In the genomic region with DNA sequence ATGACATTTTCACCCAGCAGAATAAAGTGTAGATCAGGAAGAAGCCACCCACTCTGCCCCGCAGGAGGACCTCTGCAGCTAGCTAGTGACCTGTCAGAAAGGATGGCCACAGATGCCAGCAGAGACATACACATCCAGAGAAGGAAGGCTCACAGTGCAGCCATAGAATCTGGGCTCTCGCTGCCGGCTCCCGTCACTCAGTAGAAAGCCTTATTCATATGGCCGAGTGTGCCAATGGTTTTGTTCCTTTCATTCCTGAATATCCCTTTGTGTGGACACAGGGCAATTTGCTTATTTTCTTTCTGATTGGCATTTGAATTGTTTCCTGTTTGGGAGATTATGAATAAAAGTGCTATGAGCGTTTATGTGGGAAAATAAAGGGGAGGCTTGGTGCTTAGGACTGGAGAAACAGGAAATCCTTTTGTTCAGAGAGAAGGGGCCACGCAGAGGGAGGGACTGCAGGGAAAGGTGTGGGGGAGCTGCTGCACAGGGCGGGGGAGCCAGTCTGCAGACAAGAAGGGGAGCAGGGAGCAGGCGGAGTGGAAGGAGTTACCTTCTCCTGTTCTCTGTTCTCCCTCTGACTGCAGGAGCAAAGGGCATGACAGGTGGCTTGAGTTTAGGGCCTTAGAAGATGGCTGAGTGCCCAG, we compare ENCODE assay signal across 14 mouse cellular contexts. TPM values are rescaled to one million over a fixed set of nuclear protein-coding genes. Genes with fewer than 3 reads are reported as not detected.
A peak's percentile ranks its signal among the peaks of the same experiment; 100 is the strongest.
DNase-seq lines count a peak whose midpoint lies in the region; ATAC-seq lines count a peak whose summit lies in the region.
"Had no signal": no experiment of that assay in that cellular context is flagged by ENCODE, and none has a peak within 500 bp of the region (broad histone marks: within the 10 kb centered on the region; RNA-seq: fewer than 3 reads in every experiment).

No protein-coding gene starts in this region.

- no peaks in the 10 kb centered on the region for H3K9me3 ChIP-seq in forebrain, embryonic 13.5 days (replicated peaks)
- H3K9me3 ChIP-seq in midbrain, embryonic 15.5 days, result no peaks in the 10 kb centered on the region
- H3K9me3 ChIP-seq: G1E; liver, embryonic 13.5 days had no signal

- H3K27ac ChIP-seq in forebrain, embryonic 13.5 days, result peak overlapping the region; percentile 68
- peak overlapping the region; percentile 65 for H3K27ac ChIP-seq in midbrain, embryonic 15.5 days
- H3K27ac ChIP-seq: liver, embryonic 13.5 days had no signal

- no peaks in the 10 kb centered on the region for H3K27me3 ChIP-seq in forebrain, embryonic 13.5 days
- no peaks in the 10 kb centered on the region for H3K27me3 ChIP-seq in midbrain, embryonic 15.5 days (replicated peaks)
- H3K27me3 ChIP-seq: liver, embryonic 13.5 days had no signal

- H3K4me3 ChIP-seq in forebrain, embryonic 13.5 days, result no peak overlapping the region
- no peak overlapping the region for H3K4me3 ChIP-seq in midbrain, embryonic 15.5 days
- H3K4me3 ChIP-seq: liver, embryonic 13.5 days had no signal

- peak; percentile 31; the same call in 1 of the 2 replicates for ATAC-seq in frontal cortex, adult (ENCODE audit: low TSS enrichment)
- ATAC-seq in forebrain, embryonic 13.5 days, result peak; percentile 50; the same call in 1 of the 2 replicates
- ATAC-seq in midbrain, embryonic 15.5 days (replicated peaks), result no peak

- 9% methylated on average over 9 of the region's 9 CpGs for WGBS in forebrain, embryonic 13.5 days
- 20% methylated on average over 9 of the region's 9 CpGs for whole genome bisulfite sequencing in midbrain, embryonic 15.5 days

- 0 out of 2 replicates have a peak overlapping the region, but pooled peaks have one; percentile 10 for H3K9ac ChIP-seq in forebrain, embryonic 13.5 days
- no peak overlapping the region for H3K9ac ChIP-seq in midbrain, embryonic 15.5 days
- H3K9ac ChIP-seq: liver, embryonic 13.5 days had no signal

- DNase-seq in frontal cortex, postnatal 25 days (ENCODE audit: low spot score in 2 of 2), result no peak
- peak; percentile 45 for DNase-seq in layer of hippocampus, adult 11-12 months (ENCODE audit: low spot score)
- DNase-seq in layer of hippocampus, postnatal 25 days (ENCODE audit: extremely low spot score in 1 of 2, low spot score in 1 of 2), result no peak
- DNase-seq in urinary bladder, postnatal 4 days (ENCODE audit: low spot score in 2 of 2), result no peak
- DNase-seq in lung, postnatal 4 days, result no peak
- DNase-seq: cerebellum, adult 9-10 months; liver, embryonic 13.5 days had no signal

- peaks cover 12% of the 10 kb centered on the region for H3K4me1 ChIP-seq in forebrain, embryonic 13.5 days
- H3K4me1 ChIP-seq in midbrain, embryonic 15.5 days, result no peaks in the 10 kb centered on the region

- H3K36me3 ChIP-seq in forebrain, embryonic 13.5 days (ENCODE audit: poor library complexity, severe bottlenecking), result peaks cover 42% of the 10 kb centered on the region
- peaks cover 10% of the 10 kb centered on the region; the same call in 1 of the 2 replicates for H3K36me3 ChIP-seq in midbrain, embryonic 15.5 days (replicated peaks)

- H3K4me2 ChIP-seq in forebrain, embryonic 13.5 days, result peak overlapping the region; percentile 10; the same call in 1 of the 2 replicates
- H3K4me2 ChIP-seq in midbrain, embryonic 15.5 days, result no peak overlapping the region
- H3K4me2 ChIP-seq: liver, embryonic 13.5 days had no signal

RNA-seq across cellular contexts. Expression of gene Osbpl7, which starts 13.0 kb away (rescaled TPM):
- 10 to 100 TPM; 15.8 to 16.5 TPM for total RNA-seq in layer of hippocampus, postnatal 25 days (2021)
- 7.8 and 8.7 TPM in 2 replicates for polyA plus RNA-seq in forebrain, embryonic 13.5 days (2015; fragmentation: Nextera tagmentation; extraction: Ambion mirVana)
- 12.8 and 14.1 TPM in 2 replicates for polyA plus RNA-seq in midbrain, embryonic 15.5 days (2015; fragmentation: Nextera tagmentation; extraction: Ambion mirVana)

RNA-seq across cellular contexts. Expression of gene Mrpl10, which starts 22.0 kb away (rescaled TPM):
- 10 to 100 TPM; 76.3 to 83.6 TPM for total RNA-seq in layer of hippocampus, postnatal 25 days (2021)
- polyA plus RNA-seq in forebrain, embryonic 13.5 days (2015; fragmentation: Nextera tagmentation; extraction: Ambion mirVana), result 59.3 and 60.7 TPM in 2 replicates
- polyA plus RNA-seq in midbrain, embryonic 15.5 days (2015; fragmentation: Nextera tagmentation; extraction: Ambion mirVana), result 54.5 and 60.2 TPM in 2 replicates

RNA-seq across cellular contexts. Expression of gene Lrrc46, which starts 22.2 kb away (rescaled TPM):
- 1 to 10 TPM in 1 of 2 experiments, under 1 TPM in 1; 0.74 to 1.0 TPM for total RNA-seq in layer of hippocampus, postnatal 25 days (2021)
- 3.0 and 3.6 TPM in 2 replicates for polyA plus RNA-seq in forebrain, embryonic 13.5 days (2015; fragmentation: Nextera tagmentation; extraction: Ambion mirVana)
- 3.4 and 3.8 TPM in 2 replicates for polyA plus RNA-seq in midbrain, embryonic 15.5 days (2015; fragmentation: Nextera tagmentation; extraction: Ambion mirVana)
- total RNA-seq: hematopoietic stem cell, adult 5-6 weeks; megakaryocyte-erythroid progenitor cell, adult 5-6 weeks had no signal
- polyA plus RNA-seq: spleen, adult 2 months had no signal

RNA-seq across cellular contexts. Expression of gene Scrn2, which starts 33.7 kb away (rescaled TPM):
- total RNA-seq in layer of hippocampus, postnatal 25 days (2021), result 1 to 10 TPM; 4.0 to 4.2 TPM
- polyA plus RNA-seq in forebrain, embryonic 13.5 days (2015; fragmentation: Nextera tagmentation; extraction: Ambion mirVana), result 22.8 and 23.0 TPM in 2 replicates
- polyA plus RNA-seq in midbrain, embryonic 15.5 days (2015; fragmentation: Nextera tagmentation; extraction: Ambion mirVana), result 15.0 and 16.4 TPM in 2 replicates

RNA-seq across cellular contexts. Expression of gene Sp6, which starts 50.2 kb away (rescaled TPM):
- total RNA-seq in layer of hippocampus, postnatal 25 days (2021), result 1 to 10 TPM in 1 of 2 experiments, under 1 TPM in 1; 0.86 to 1.8 TPM
- 0.15 and 0.21 TPM in 2 replicates for polyA plus RNA-seq in forebrain, embryonic 13.5 days (2015; fragmentation: Nextera tagmentation; extraction: Ambion mirVana)
- 0.37 TPM in 1 of 2 replicates, not detected in the other for polyA plus RNA-seq in midbrain, embryonic 15.5 days (2015; fragmentation: Nextera tagmentation; extraction: Ambion mirVana)
- polyA plus RNA-seq: G1E had no signal
